Mouse (Mus musculus) liver, postnatal 0 days (tissue): ENCODE results near the gene Slc44a1.

ENCODE experiments used
- CTCF ChIP-seq: sonication (generic); IDR thresholded peaks from 2 replicates; pipeline ENCODE4 v1.5.1; 2016; ENCODE audit warnings: antibody characterized with exemption, low read depth
- EP300 ChIP-seq: IDR thresholded peaks from 2 replicates; pipeline ENCODE4 v1.6.1; 2016; ENCODE audit warnings: antibody characterized with exemption, low read depth, mild to moderate bottlenecking

- TF ChIP-seq CTCF (no peak), EP300 (no peak)
Observed at GRCm38 (mm10) chr4:53461026-53461425, 20.8 kb downstream of the Slc44a1 start.
